Mouse (Mus musculus): Measurements from ENCODE around the gene Spata31d1d. TPM values are rescaled to one million over a fixed set of nuclear protein-coding genes. Genes with fewer than 3 reads are reported as not detected.

The Spata31d1d gene
- total and polyA plus RNA-seq, 3 experiments, result not detected

DNA sequence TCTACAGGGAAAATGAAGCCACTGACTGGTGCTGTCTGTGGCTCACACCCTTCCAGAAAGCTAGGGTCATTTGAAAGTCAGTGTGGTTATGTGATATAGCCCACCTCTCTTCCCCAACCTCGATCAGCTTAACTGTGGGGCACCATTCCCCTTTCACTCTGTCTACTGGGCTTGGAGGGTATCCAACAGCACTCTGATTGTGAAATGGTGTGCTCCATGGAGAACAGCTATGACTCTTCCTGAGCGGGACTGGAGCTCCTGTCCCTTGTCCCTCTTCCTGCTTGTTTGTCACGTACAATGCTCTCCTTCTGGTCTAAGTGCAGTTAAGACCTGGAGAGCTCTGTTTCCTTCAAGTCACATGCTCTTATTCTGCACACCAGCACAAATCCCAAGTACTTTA, 43.6 kb upstream of the Spata31d1d start:
- DNase-seq (ENCODE audit: extremely low read depth), result no peak
- Histone ChIP-seq H3K79me2 (replicated peaks; ENCODE audit: control insufficient read depth, extremely low read depth, insufficient read depth, poor library complexity, severe bottlenecking) (no peaks in the 10 kb centered on the region), H3K4me2 (ENCODE audit: insufficient read depth, low read depth, poor library complexity, severe bottlenecking) (no peak overlapping the region), H3K27me3 (replicated peaks) (no peaks in the 10 kb centered on the region), H3K4me3 (replicated peaks in 1 of 3; ENCODE audit: low read depth in 2 of 3, low read length in 2 of 3, poor library complexity in 1 of 3) (no peak overlapping the region), H3K4me1 (ENCODE audit: control insufficient read depth in 1 of 2, insufficient read depth in 2 of 2) (peaks cover 0 to 10% of the 10 kb centered on the region in 2 experiments; a peak in 1 of 4 replicates), H3K36me3 (replicated peaks in 1 of 2; ENCODE audit: control insufficient read depth in 1 of 2, insufficient read depth in 1 of 2, low read length in 1 of 2) (peaks cover 53 to 76% of the 10 kb centered on the region in 2 experiments), H3K27ac (ENCODE audit: insufficient read depth, low read depth) (no peak overlapping the region), H3K9ac (ENCODE audit: insufficient read depth, low read depth) (no peak overlapping the region), H3K9me3 (replicated peaks; ENCODE audit: low read length) (no peaks in the 10 kb centered on the region)
- dilution Hi-C loops (cut with MboI; ENCODE audit: extremely low pct_ligation_motif_present, extremely low pct_unique_long_range_greater_than_20kb, low sequenced_read_pairs), result no loop called here
- in situ Hi-C loops (cut with MboI; ENCODE audit: low pct_ligation_motif_present, low pct_unique_long_range_greater_than_20kb, low sequenced_read_pairs), result no loop called here
- no peak for TF ChIP-seq TBP (conservative IDR thresholded peaks at IDR 0.05; ENCODE audit: low read depth, low read length)
- TF ChIP-seq TCF12 (IDR thresholded peaks at IDR 0.05; ENCODE audit: low read depth, low read length), result no peak
- no peak for TF ChIP-seq EP300 (IDR thresholded peaks at IDR 0.05; ENCODE audit: low read length)
- no peak for TF ChIP-seq USF1 (IDR thresholded peaks at IDR 0.05; ENCODE audit: low read depth, low read length)
- no peak for TF ChIP-seq SMC3 (IDR thresholded peaks at IDR 0.05; ENCODE audit: low read depth, low read length)
- TF ChIP-seq JUN (IDR thresholded peaks at IDR 0.05; ENCODE audit: insufficient read depth, low read depth, low read length), result no peak
- no peak for TF ChIP-seq KAT2A (IDR thresholded peaks at IDR 0.05; ENCODE audit: insufficient replicate concordance, low read length)
- no peak for TF ChIP-seq ZNF384 (IDR thresholded peaks at IDR 0.05; ENCODE audit: low read depth, low read length)
- TF ChIP-seq CHD2 (IDR thresholded peaks at IDR 0.05; ENCODE audit: low read length), result no peak
- TF ChIP-seq MAZ (IDR thresholded peaks at IDR 0.05; ENCODE audit: low read depth, low read length), result no peak
- no peak for TF ChIP-seq ZKSCAN1 (IDR thresholded peaks at IDR 0.05; ENCODE audit: borderline replicate concordance, low read depth, low read length)
- no peak for TF ChIP-seq POLR2AphosphoS2 (IDR thresholded peaks at IDR 0.05; ENCODE audit: low read depth, low read length)
- TF ChIP-seq RCOR1 (conservative IDR thresholded peaks at IDR 0.05; ENCODE audit: low read depth, low read length), result no peak
- TF ChIP-seq PAX5 (IDR thresholded peaks at IDR 0.05; ENCODE audit: low read length), result no peak

DNA sequence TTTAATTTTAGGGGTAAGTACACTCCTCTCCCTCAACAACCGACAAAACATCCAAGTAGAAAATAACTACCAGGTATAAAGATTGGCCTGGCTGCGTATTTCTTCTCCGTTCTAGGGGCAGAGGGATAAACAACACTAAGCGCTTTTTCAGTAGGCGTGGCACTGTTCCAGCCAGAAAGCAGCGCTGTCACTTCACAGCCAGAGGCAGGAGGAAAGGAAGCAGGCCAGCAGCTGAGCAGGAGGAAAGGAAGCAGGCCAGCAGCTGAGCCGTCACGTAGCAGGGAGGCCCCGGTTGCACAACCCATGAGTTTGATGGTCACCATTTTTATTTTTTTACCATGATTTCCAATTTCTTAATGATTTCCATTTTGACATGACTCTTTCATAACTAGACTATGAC, 39.7 kb upstream of the Spata31d1d start:
- Histone ChIP-seq H3K4me2 (ENCODE audit: insufficient read depth, low read depth, poor library complexity, severe bottlenecking) (0 out of 2 replicates have a peak overlapping the region, but pooled peaks have one; percentile 82), H3K27me3 (replicated peaks) (no peaks in the 10 kb centered on the region), H3K36me3 (replicated peaks in 1 of 2; ENCODE audit: control insufficient read depth in 1 of 2, insufficient read depth in 1 of 2, low read length in 1 of 2) (peaks cover 24 to 55% of the 10 kb centered on the region in 2 experiments), H3K4me1 (ENCODE audit: control insufficient read depth in 1 of 2, insufficient read depth in 2 of 2) (peaks cover 9 to 32% of the 10 kb centered on the region in 2 experiments; a peak in 3 of 4 replicates), H3K9me3 (replicated peaks; ENCODE audit: low read length) (no peaks in the 10 kb centered on the region), H3K27ac (ENCODE audit: insufficient read depth, low read depth) (no peak overlapping the region), H3K9ac (ENCODE audit: insufficient read depth, low read depth) (peak overlapping the region; percentile 93; the same call in 1 of the 2 replicates), H3K4me3 (replicated peaks in 1 of 3; ENCODE audit: low read depth in 2 of 3, low read length in 2 of 3, poor library complexity in 1 of 3) (no peak overlapping the region), H3K79me2 (replicated peaks; ENCODE audit: control insufficient read depth, extremely low read depth, insufficient read depth, poor library complexity, severe bottlenecking) (peaks cover 27% of the 10 kb centered on the region)
- DNase-seq (ENCODE audit: extremely low read depth), result no peak
- in situ Hi-C loops (cut with MboI; ENCODE audit: low pct_ligation_motif_present, low pct_unique_long_range_greater_than_20kb, low sequenced_read_pairs) (no loop called here), dilution Hi-C loops (cut with MboI; ENCODE audit: extremely low pct_ligation_motif_present, extremely low pct_unique_long_range_greater_than_20kb, low sequenced_read_pairs) (no loop called here)
- no peak for TF ChIP-seq ETS1 (conservative IDR thresholded peaks at IDR 0.05; ENCODE audit: low read depth, low read length)
